Mouse (Mus musculus): ENCODE measurements around the gene Ankrd6. TPM values are rescaled to one million over a fixed set of nuclear protein-coding genes. Genes with fewer than 3 reads are reported as not detected.

Ankrd6 gene
- total and polyA plus RNA-seq, 3 experiments = 1.3 to 2.1 (median 1.6) TPM

- in situ Hi-C loops (cut with MboI; ENCODE audit: low pct_ligation_motif_present, low pct_unique_long_range_greater_than_20kb, low sequenced_read_pairs) (no loop called here), dilution Hi-C loops (cut with MboI; ENCODE audit: extremely low pct_ligation_motif_present, extremely low pct_unique_long_range_greater_than_20kb, low sequenced_read_pairs) (no loop called here)
- Histone ChIP-seq H3K4me2 (ENCODE audit: insufficient read depth, low read depth, poor library complexity, severe bottlenecking) (peak overlapping the region; percentile 92), H3K27ac (ENCODE audit: insufficient read depth, low read depth) (peak overlapping the region; percentile 81), H3K79me2 (replicated peaks; ENCODE audit: control insufficient read depth, extremely low read depth, insufficient read depth, poor library complexity, severe bottlenecking) (no peaks in the 10 kb centered on the region; the same call in 1 of the 2 replicates), H3K27me3 (replicated peaks) (no peaks in the 10 kb centered on the region), H3K9me3 (replicated peaks; ENCODE audit: low read length) (no peaks in the 10 kb centered on the region), H3K4me1 (ENCODE audit: control insufficient read depth in 1 of 2, insufficient read depth in 2 of 2) (peaks cover 6 to 14% of the 10 kb centered on the region in 2 experiments; a peak in 3 of 4 replicates), H3K4me3 (replicated peaks in 1 of 3; ENCODE audit: low read depth in 2 of 3, low read length in 2 of 3, poor library complexity in 1 of 3) (peak overlapping the region; percentile 61 to 84 (median 69)), H3K9ac (ENCODE audit: insufficient read depth, low read depth) (peak overlapping the region; percentile 55), H3K36me3 (replicated peaks in 1 of 2; ENCODE audit: control insufficient read depth in 1 of 2, insufficient read depth in 1 of 2, low read length in 1 of 2) (peaks cover 0 to 14% of the 10 kb centered on the region in 2 experiments)
- DNase-seq (ENCODE audit: extremely low read depth) = no peak
- TF ChIP-seq CHD1 (IDR thresholded peaks at IDR 0.05; ENCODE audit: low read depth, low read length) = 0 out of 2 replicates have a peak, but pooled peaks have one; percentile 16
- no peak for TF ChIP-seq PAX5 (IDR thresholded peaks at IDR 0.05; ENCODE audit: low read length)
These were observed 150.0 kb downstream of the Ankrd6 start for GRCm38 (mm10) chr4:32800577-32801170.

DNA sequence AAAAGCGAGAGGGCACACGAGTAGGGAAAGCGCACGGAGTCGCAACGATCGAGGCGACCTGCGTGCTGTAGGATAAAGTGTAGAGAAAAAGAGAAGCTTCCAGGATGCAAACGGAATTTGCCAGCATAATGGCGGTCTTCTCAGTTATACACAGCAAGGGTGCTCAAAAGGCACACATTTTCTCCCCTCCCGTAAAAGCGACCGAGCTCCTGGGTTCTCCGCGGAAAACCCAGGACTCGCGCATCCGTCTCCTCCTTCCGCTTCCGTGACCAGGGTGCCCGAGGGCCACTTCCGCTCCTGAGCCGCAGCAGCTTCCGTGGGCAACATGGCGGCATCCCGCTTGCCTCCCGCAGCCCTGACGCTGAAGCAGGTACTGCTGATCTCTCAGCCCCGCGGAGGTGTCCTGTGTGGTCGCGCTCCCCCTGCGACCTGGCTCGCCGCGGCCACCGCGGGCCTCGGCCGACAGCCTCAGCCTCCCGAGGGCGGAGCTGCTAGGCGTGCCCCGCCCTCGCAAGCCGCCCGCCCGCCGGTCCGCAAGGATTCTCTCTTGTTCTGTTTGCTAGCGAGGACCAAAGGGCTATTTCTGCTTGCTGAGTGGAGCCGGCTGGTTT is 150.6 kb downstream of the Ankrd6 start, which contains the start of gene Lyrm2:
Gene Lyrm2 (plus strand): TSS at position 288 of the 611 bp plus-strand sequence.
- peak within 1 kb of the TSS; percentile 61 to 84 (median 69) for H3K4me3 ChIP-seq (replicated peaks in 1 of 3; ENCODE audit: low read depth in 2 of 3, low read length in 2 of 3, poor library complexity in 1 of 3)
- peak within 1 kb of the TSS; percentile 81 for H3K27ac ChIP-seq (ENCODE audit: insufficient read depth, low read depth)
- H3K36me3 ChIP-seq (replicated peaks in 1 of 2; ENCODE audit: control insufficient read depth in 1 of 2, insufficient read depth in 1 of 2, low read length in 1 of 2) = peaks cover 0 to 11% of the 10 kb centered on the region in 2 experiments
- DNase-seq (ENCODE audit: extremely low read depth) = peak; percentile 80
- H3K9ac ChIP-seq (ENCODE audit: insufficient read depth, low read depth) = peak within 1 kb of the TSS; percentile 55
- no peaks in the 10 kb centered on the region; the same call in 1 of the 2 replicates for H3K79me2 ChIP-seq (replicated peaks; ENCODE audit: control insufficient read depth, extremely low read depth, insufficient read depth, poor library complexity, severe bottlenecking)
- H3K4me2 ChIP-seq (ENCODE audit: insufficient read depth, low read depth, poor library complexity, severe bottlenecking) = peak within 1 kb of the TSS; percentile 92
- H3K9me3 ChIP-seq (replicated peaks; ENCODE audit: low read length) = no peaks in the 10 kb centered on the region
- H3K27me3 ChIP-seq (replicated peaks) = no peaks in the 10 kb centered on the region
- peaks cover 6 to 14% of the 10 kb centered on the region in 2 experiments; a peak in 3 of 4 replicates for H3K4me1 ChIP-seq (ENCODE audit: control insufficient read depth in 1 of 2, insufficient read depth in 2 of 2)
- in situ Hi-C loops (cut with MboI; ENCODE audit: low pct_ligation_motif_present, low pct_unique_long_range_greater_than_20kb, low sequenced_read_pairs) = no loop called here
- dilution Hi-C loops (cut with MboI; ENCODE audit: extremely low pct_ligation_motif_present, extremely low pct_unique_long_range_greater_than_20kb, low sequenced_read_pairs) = no loop called here
- peak; percentile 68 for TF ChIP-seq MAX (IDR thresholded peaks at IDR 0.05; ENCODE audit: low read length)
- peak; percentile 82 for TF ChIP-seq MAZ (IDR thresholded peaks at IDR 0.05; ENCODE audit: low read depth, low read length)
- TF ChIP-seq USF2 (conservative IDR thresholded peaks at IDR 0.05; ENCODE audit: low read depth, low read length) = no peak
- no peak for TF ChIP-seq ZC3H11A (IDR thresholded peaks at IDR 0.05; ENCODE audit: low read depth, low read length)
- peak; percentile 95 for TF ChIP-seq POLR2AphosphoS2 (IDR thresholded peaks at IDR 0.05; ENCODE audit: low read depth, low read length)
- no peak for TF ChIP-seq CTCF (conservative IDR thresholded peaks at IDR 0.05 in 1 of 2, IDR thresholded peaks at IDR 0.05 in 1 of 2; ENCODE audit: low read depth in 2 of 2, low read length in 2 of 2)
- peak; percentile 79 for TF ChIP-seq TBP (conservative IDR thresholded peaks at IDR 0.05; ENCODE audit: low read depth, low read length)
- peak; percentile 76; the same call in 1 of the 2 replicates for TF ChIP-seq UBTF (IDR thresholded peaks at IDR 0.05; ENCODE audit: low read depth, low read length)
- no peak for TF ChIP-seq ZKSCAN1 (IDR thresholded peaks at IDR 0.05; ENCODE audit: borderline replicate concordance, low read depth, low read length)
- TF ChIP-seq CHD1 (IDR thresholded peaks at IDR 0.05; ENCODE audit: low read depth, low read length) = peak; percentile 76; the same call in 1 of the 2 replicates
- no peak for TF ChIP-seq GABPA (IDR thresholded peaks at IDR 0.05; ENCODE audit: insufficient replicate concordance, low read depth, low read length)
- TF ChIP-seq KAT2A (IDR thresholded peaks at IDR 0.05; ENCODE audit: insufficient replicate concordance, low read length) = peak; percentile 72; the same call in 1 of the 2 replicates
- TF ChIP-seq ZNF384 (IDR thresholded peaks at IDR 0.05; ENCODE audit: low read depth, low read length) = no peak
- no peak for TF ChIP-seq USF1 (IDR thresholded peaks at IDR 0.05; ENCODE audit: low read depth, low read length)
- TF ChIP-seq JUND (conservative IDR thresholded peaks at IDR 0.05; ENCODE audit: low read depth, low read length) = no peak
- peak; percentile 62 for TF ChIP-seq MXI1 (IDR thresholded peaks at IDR 0.05; ENCODE audit: low read depth, low read length)
- TF ChIP-seq ZMIZ1 (IDR thresholded peaks at IDR 0.05; ENCODE audit: low read depth, low read length) = peak; percentile 88
- TF ChIP-seq EP300 (IDR thresholded peaks at IDR 0.05; ENCODE audit: low read length) = no peak; the same call in 1 of the 2 replicates
- TF ChIP-seq TCF12 (IDR thresholded peaks at IDR 0.05; ENCODE audit: low read depth, low read length) = peak; percentile 94
- no peak for TF ChIP-seq RAD21 (IDR thresholded peaks at IDR 0.05; ENCODE audit: low read depth, low read length)
- no peak for TF ChIP-seq JUN (IDR thresholded peaks at IDR 0.05; ENCODE audit: insufficient read depth, low read depth, low read length)
- TF ChIP-seq HCFC1 (IDR thresholded peaks at IDR 0.05; ENCODE audit: low read depth, low read length) = peak; percentile 84
- TF ChIP-seq MAFK (IDR thresholded peaks at IDR 0.05; ENCODE audit: insufficient replicate concordance, low read length) = no peak
- 0 out of 2 replicates have a peak, but pooled peaks have one; percentile 12 for TF ChIP-seq E2F4 (IDR thresholded peaks at IDR 0.05; ENCODE audit: insufficient replicate concordance, low read depth, low read length)
- TF ChIP-seq PAX5 (IDR thresholded peaks at IDR 0.05; ENCODE audit: low read length) = no peak
- TF ChIP-seq MYC (IDR thresholded peaks at IDR 0.05; ENCODE audit: low read depth, low read length) = peak; percentile 69
- TF ChIP-seq NRF1 (IDR thresholded peaks at IDR 0.05; ENCODE audit: low read depth, low read length) = peak; percentile 56; the same call in 1 of the 2 replicates
- TF ChIP-seq MEF2A (IDR thresholded peaks at IDR 0.05; ENCODE audit: borderline replicate concordance, low read depth, low read length) = peak; percentile 47; the same call in 1 of the 2 replicates
- no peak for TF ChIP-seq SMC3 (IDR thresholded peaks at IDR 0.05; ENCODE audit: low read depth, low read length)
- TF ChIP-seq SIN3A (IDR thresholded peaks at IDR 0.05; ENCODE audit: low read length) = peak; percentile 91
